Mouse (Mus musculus) urinary bladder, postnatal 10 days (tissue): ENCODE measurements around the gene Asphd1.
A peak's percentile ranks its signal among the peaks of the same experiment; 100 is the strongest.

Experiments
- DNase-seq: peaks from one replicate; pipeline ENCODE4 v3.0.0; 2022; ENCODE audit warnings: low spot score

Asphd1 gene

GRCm38 (mm10) chr7:126949403-126949792, at the start of gene Asphd1:
Asphd1 (minus strand) TSS chr7:126949582.
- no peak for DNase-seq

GRCm38 (mm10) chr7:126996449-126996848, 47.1 kb upstream of the Asphd1 start:
- DNase-seq, result no peak

- DNase-seq, result no peak
Measured at GRCm38 (mm10) chr7:126988816-126989215, 39.4 kb upstream of the Asphd1 start.

GRCm38 (mm10) chr7:126986319-126986718, 36.9 kb upstream of the Asphd1 start:
- no peak for DNase-seq

GRCm38 (mm10) chr7:126984667-126985444, 35.5 kb upstream of the Asphd1 start:
- no peak for DNase-seq

- no peak for DNase-seq
Measured at GRCm38 (mm10) chr7:126983113-126983512, 33.7 kb upstream of the Asphd1 start.

- no peak for DNase-seq
Measured at GRCm38 (mm10) chr7:126982054-126982453, 32.7 kb upstream of the Asphd1 start.

GRCm38 (mm10) chr7:126981601-126982000, 32.2 kb upstream of the Asphd1 start:
- no peak for DNase-seq

GRCm38 (mm10) chr7:126978841-126979240, 29.5 kb upstream of the Asphd1 start:
- DNase-seq, result no peak

- no peak for DNase-seq
Measured at GRCm38 (mm10) chr7:126976878-126977459, 27.6 kb upstream of the Asphd1 start.

GRCm38 (mm10) chr7:126975950-126976866, 26.8 kb upstream of the Asphd1 start, which contains the start of gene Cdiptos:
Cdiptos (minus strand) TSS chr7:126976098.
- peak; percentile 88 for DNase-seq

GRCm38 (mm10) chr7:126975893-126975949, 26.3 kb upstream of the Asphd1 start, which contains the start of gene Cdipt:
Cdipt (plus strand) TSS chr7:126975914.
- no peak for DNase-seq

- DNase-seq, result no peak
Measured at GRCm38 (mm10) chr7:126975493-126975892, 26.1 kb upstream of the Asphd1 start.

GRCm38 (mm10) chr7:126967361-126967760, 18.0 kb upstream of the Asphd1 start:
- DNase-seq, result no peak

- DNase-seq, result no peak
Measured at GRCm38 (mm10) chr7:126965568-126965967, 16.2 kb upstream of the Asphd1 start.

GRCm38 (mm10) chr7:126963548-126964286, 14.3 kb upstream of the Asphd1 start:
- DNase-seq, result no peak

GRCm38 (mm10) chr7:126961965-126962364, 12.6 kb upstream of the Asphd1 start:
- no peak for DNase-seq

- DNase-seq, result no peak
Measured at GRCm38 (mm10) chr7:126961095-126961494, 11.7 kb upstream of the Asphd1 start.

GRCm38 (mm10) chr7:126959780-126960179, 10.4 kb upstream of the Asphd1 start:
- no peak for DNase-seq

- DNase-seq, result no peak
Measured at GRCm38 (mm10) chr7:126955125-126955524, 5.7 kb upstream of the Asphd1 start.

GRCm38 (mm10) chr7:126952646-126953045, 3.3 kb upstream of the Asphd1 start:
- no peak for DNase-seq

GRCm38 (mm10) chr7:126951741-126952140, 2.4 kb upstream of the Asphd1 start:
- DNase-seq, result no peak
